Mouse (Mus musculus) midbrain, embryonic 14.5 days (tissue): ENCODE data around the gene Spns1. TPM values are rescaled to one million over a fixed set of nuclear protein-coding genes. Genes with fewer than 3 reads are reported as not detected.

Experiments used
- ATAC-seq: fragments of 200-750 bp; cut with Nextera tagmentation; 2 replicates; pipeline ENCODE4 v1.8.0; 2017; ENCODE audit warnings: moderate number of reproducible peaks, moderate library complexity; ENCODE audit not compliant: low FRiP score, low TSS enrichment
- DNase-seq: peaks from one replicate; pipeline ENCODE4 v3.0.0-alpha.2; 2015
- H3K27ac ChIP-seq: fragments of 300-500 bp; sonication (generic); replicated peaks from 2 replicates; pipeline ENCODE4 v1.5.1; 2014; ENCODE audit warnings: mild to moderate bottlenecking, low read depth, low read length, moderate library complexity
- H3K27me3 ChIP-seq: fragments of 300-500 bp; sonication (generic); 2 replicates; pipeline ENCODE4 v1.6.1; 2014; ENCODE audit warnings: low read length, control low read depth, mixed read lengths; ENCODE audit not compliant: control insufficient read depth, insufficient read depth
- H3K36me3 ChIP-seq: fragments of 300-500 bp; sonication (generic); 2 replicates; pipeline ENCODE4 v1.6.1; 2014; ENCODE audit warnings: low read length, control low read depth; ENCODE audit not compliant: control insufficient read depth, insufficient read depth
- H3K4me1 ChIP-seq: fragments of 300-500 bp; sonication (generic); 2 replicates; pipeline ENCODE4 v1.6.1; 2014; ENCODE audit warnings: mild to moderate bottlenecking, antibody characterized with exemption, low read length, control low read depth; ENCODE audit not compliant: control insufficient read depth, insufficient read depth
- H3K4me2 ChIP-seq: fragments of 300-500 bp; sonication (generic); 2 replicates; pipeline ENCODE4 v1.6.1; 2014; ENCODE audit warnings: mild to moderate bottlenecking, low read length, moderate library complexity
- H3K4me3 ChIP-seq: fragments of 300-500 bp; sonication (generic); replicated peaks from 2 replicates; pipeline ENCODE4 v1.5.1; 2014; ENCODE audit warnings: low read depth, low read length
- H3K9ac ChIP-seq: fragments of 300-500 bp; sonication (generic); replicated peaks from 2 replicates; pipeline ENCODE4 v1.6.1; 2014; ENCODE audit warnings: mild to moderate bottlenecking, low read length, moderate library complexity
- H3K9me3 ChIP-seq: fragments of 300-500 bp; sonication (generic); 2 replicates; pipeline ENCODE4 v1.6.1; 2016; ENCODE audit warnings: low read length, control low read depth, mixed read lengths; ENCODE audit not compliant: control insufficient read depth
- whole genome bisulfite sequencing: fragments of 180-500 bp; shearing (Covaris S2); extraction: QIAGEN DNeasy Blood & Tissue Kit; methylation state at CpG from one replicate; pipeline ENCODE4 v1.1.7; 2014; 5-methylcytosine and 5-hydroxymethylcytosine counted together
- polyA plus RNA-seq: library from polyadenylated mRNA; unstranded; fragments of >200 nt; fragmentation: Nextera tagmentation; extraction: Ambion mirVana; gene quantifications from 2 replicates; pipeline ENCODE4 v1.2.1, GENCODE M21; 2014

Spns1 gene
- polyA plus RNA-seq, 1 experiment from 2014 or later, result 60.4 TPM

- H3K9ac ChIP-seq, result no peak overlapping the region
- H3K4me2 ChIP-seq, result no peak overlapping the region
These were observed 18.2 kb downstream of the Spns1 start for GRCm38 (mm10) chr7:126359049-126359448.

GRCm38 (mm10) chr7:126358413-126358812 is 18.8 kb downstream of the Spns1 start:
- H3K4me2 ChIP-seq, result no peak overlapping the region
- H3K9me3 ChIP-seq, result no peaks in the 10 kb centered on the region
- H3K27ac ChIP-seq, result no peak overlapping the region
- H3K9ac ChIP-seq, result no peak overlapping the region
- ATAC-seq (no peak), DNase-seq (no peak)
- no peak overlapping the region for H3K4me3 ChIP-seq
- no peaks in the 10 kb centered on the region for H3K36me3 ChIP-seq
- no peaks in the 10 kb centered on the region for H3K27me3 ChIP-seq
- 95% methylated on average over 9 of the region's 9 CpGs for WGBS
- H3K4me1 ChIP-seq, result no peaks in the 10 kb centered on the region

More at GRCm38 (mm10) chr7:126359049-126359448, 18.2 kb downstream of the Spns1 start:
- H3K36me3 ChIP-seq, result peaks cover 6% of the 10 kb centered on the region
- ATAC-seq (no peak), DNase-seq (peak; percentile 23)
- H3K9me3 ChIP-seq, result no peaks in the 10 kb centered on the region
- no peaks in the 10 kb centered on the region for H3K4me1 ChIP-seq
- no peak overlapping the region for H3K4me3 ChIP-seq
- no peak overlapping the region for H3K27ac ChIP-seq
- 77% methylated on average over 13 of the region's 13 CpGs for WGBS
- no peaks in the 10 kb centered on the region for H3K27me3 ChIP-seq

GRCm38 (mm10) chr7:126357838-126358237 is 19.4 kb downstream of the Spns1 start:
- WGBS, result 89% methylated on average over 6 of the region's 6 CpGs
- DNase-seq (no peak), ATAC-seq (no peak)
- H3K27me3 ChIP-seq, result no peaks in the 10 kb centered on the region
- no peak overlapping the region for H3K9ac ChIP-seq
- no peak overlapping the region for H3K4me3 ChIP-seq
- no peak overlapping the region for H3K4me2 ChIP-seq
- no peak overlapping the region for H3K27ac ChIP-seq
- H3K4me1 ChIP-seq, result no peaks in the 10 kb centered on the region
- H3K9me3 ChIP-seq, result no peaks in the 10 kb centered on the region
- no peaks in the 10 kb centered on the region for H3K36me3 ChIP-seq

GRCm38 (mm10) chr7:126356793-126357591 is 20.3 kb downstream of the Spns1 start:
- Histone ChIP-seq H3K27me3 (no peaks in the 10 kb centered on the region), H3K9me3 (no peaks in the 10 kb centered on the region), H3K9ac (no peak overlapping the region), H3K27ac (no peak overlapping the region), H3K4me2 (no peak overlapping the region), H3K36me3 (no peaks in the 10 kb centered on the region), H3K4me1 (no peaks in the 10 kb centered on the region), H3K4me3 (no peak overlapping the region)
- no peak for ATAC-seq
- 46% methylated on average over 7 of the region's 7 CpGs for WGBS
- DNase-seq, result no peak

GRCm38 (mm10) chr7:126355847-126356597 is 21.2 kb downstream of the Spns1 start:
- Histone ChIP-seq H3K4me2 (no peak overlapping the region), H3K4me3 (no peak overlapping the region), H3K4me1 (0 out of 2 replicates have a peak, but pooled peaks cover 4% of the 10 kb centered on the region), H3K27me3 (no peaks in the 10 kb centered on the region), H3K9me3 (no peaks in the 10 kb centered on the region), H3K27ac (no peak overlapping the region), H3K36me3 (no peaks in the 10 kb centered on the region), H3K9ac (no peak overlapping the region)
- WGBS, result 39% methylated on average over 5 of the region's 5 CpGs
- ATAC-seq (no peak), DNase-seq (peak; percentile 34)

GRCm38 (mm10) chr7:126354738-126355614 is 22.3 kb downstream of the Spns1 start:
- H3K4me1 ChIP-seq, result 0 out of 2 replicates have a peak, but pooled peaks cover 4% of the 10 kb centered on the region
- H3K4me2 ChIP-seq, result no peak overlapping the region
- WGBS, result 51% methylated on average over 14 of the region's 14 CpGs
- H3K27ac ChIP-seq, result no peak overlapping the region
- H3K9me3 ChIP-seq, result no peaks in the 10 kb centered on the region
- ATAC-seq, result no peak
- H3K4me3 ChIP-seq, result no peak overlapping the region
- H3K27me3 ChIP-seq, result no peaks in the 10 kb centered on the region
- H3K36me3 ChIP-seq, result no peaks in the 10 kb centered on the region
- no peak for DNase-seq
- no peak overlapping the region for H3K9ac ChIP-seq

- Histone ChIP-seq H3K4me1 (0 out of 2 replicates have a peak, but pooled peaks cover 4% of the 10 kb centered on the region), H3K27me3 (no peaks in the 10 kb centered on the region), H3K9ac (no peak overlapping the region), H3K9me3 (no peaks in the 10 kb centered on the region), H3K27ac (no peak overlapping the region), H3K4me2 (no peak overlapping the region), H3K36me3 (no peaks in the 10 kb centered on the region), H3K4me3 (no peak overlapping the region)
- no peak for DNase-seq
- no peak for ATAC-seq
- 90% methylated on average over 3 of the region's 3 CpGs for WGBS
These were observed 23.3 kb downstream of the Spns1 start for GRCm38 (mm10) chr7:126353994-126354365.

GRCm38 (mm10) chr7:126353251-126353993 is 23.8 kb downstream of the Spns1 start:
- DNase-seq (no peak), ATAC-seq (no peak)
- H3K4me2 ChIP-seq, result no peak overlapping the region
- no peaks in the 10 kb centered on the region for H3K9me3 ChIP-seq
- no peak overlapping the region for H3K27ac ChIP-seq
- H3K27me3 ChIP-seq, result no peaks in the 10 kb centered on the region
- H3K4me1 ChIP-seq, result 0 out of 2 replicates have a peak, but pooled peaks cover 4% of the 10 kb centered on the region
- H3K9ac ChIP-seq, result no peak overlapping the region
- no peak overlapping the region for H3K4me3 ChIP-seq
- WGBS, result 63% methylated on average over 11 of the region's 11 CpGs
- no peaks in the 10 kb centered on the region for H3K36me3 ChIP-seq
